Mouse (Mus musculus) hindbrain, embryonic 15.5 days (tissue): ENCODE measurements around the gene Plg. TPM values are rescaled to one million over a fixed set of nuclear protein-coding genes. Genes with fewer than 3 reads are reported as not detected.

Experiments
- ATAC-seq: fragments of 200-750 bp; cut with Nextera tagmentation; 2 replicates; pipeline ENCODE4 v1.8.0; 2017; ENCODE audit warnings: low read depth, moderate number of reproducible peaks, moderate TSS enrichment; ENCODE audit not compliant: low FRiP score
- H3K27ac ChIP-seq: fragments of 300-500 bp; sonication (generic); replicated peaks from 2 replicates; pipeline ENCODE4 v1.5.1; 2015; ENCODE audit warnings: mild to moderate bottlenecking, inconsistent platforms
- H3K27me3 ChIP-seq: fragments of 300-500 bp; sonication (generic); 2 replicates; pipeline ENCODE4 v1.6.1; 2015; ENCODE audit warnings: control low read depth, inconsistent platforms
- H3K36me3 ChIP-seq: fragments of 300-500 bp; sonication (generic); 2 replicates; pipeline ENCODE4 v1.6.1; 2015; ENCODE audit warnings: control low read depth, inconsistent platforms
- H3K4me1 ChIP-seq: fragments of 300-500 bp; sonication (generic); replicated peaks from 2 replicates; pipeline ENCODE4 v1.6.1; 2015; ENCODE audit warnings: control low read depth, inconsistent platforms
- H3K4me2 ChIP-seq: fragments of 300-500 bp; sonication (generic); 2 replicates; pipeline ENCODE4 v1.6.1; 2015; ENCODE audit warnings: moderate library complexity, mild to moderate bottlenecking, inconsistent platforms
- H3K4me3 ChIP-seq: fragments of 300-500 bp; sonication (generic); 2 replicates; pipeline ENCODE4 v1.5.1; 2015; ENCODE audit warnings: mild to moderate bottlenecking, inconsistent platforms
- H3K9ac ChIP-seq: fragments of 300-500 bp; sonication (generic); 2 replicates; pipeline ENCODE4 v1.6.1; 2015; ENCODE audit warnings: inconsistent platforms
- H3K9me3 ChIP-seq: fragments of 300-500 bp; sonication (generic); 2 replicates; pipeline ENCODE4 v1.6.1; 2016; ENCODE audit warnings: control low read depth, inconsistent platforms
- WGBS: fragments of 180-500 bp; shearing (Covaris S2); methylation state at CpG from one replicate; pipeline ENCODE4 v1.1.7; 2015; 5-methylcytosine and 5-hydroxymethylcytosine counted together
- polyA plus RNA-seq: library from polyadenylated mRNA; unstranded; fragments of >200 nt; fragmentation: Nextera tagmentation; extraction: Ambion mirVana; gene quantifications from 2 replicates; pipeline ENCODE4 v1.2.1, GENCODE M21; 2015

Plg gene
- polyA plus RNA-seq, 1 experiment from 2014 or later = 0.12 TPM

GRCm38 (mm10) chr17:12468745-12469144 is 90.3 kb downstream of the Plg start:
- H3K4me3 ChIP-seq = no peak overlapping the region
- 81% methylated on average over 5 of the region's 5 CpGs for WGBS
- no peak overlapping the region for H3K27ac ChIP-seq
- no peaks in the 10 kb centered on the region for H3K36me3 ChIP-seq
- no peaks in the 10 kb centered on the region for H3K4me1 ChIP-seq
- no peak overlapping the region for H3K9ac ChIP-seq
- H3K4me2 ChIP-seq = no peak overlapping the region
- H3K27me3 ChIP-seq = no peaks in the 10 kb centered on the region
- H3K9me3 ChIP-seq = no peaks in the 10 kb centered on the region
- no peak for ATAC-seq

Other genes with a start within 250 kb of the Plg start
- 41.4 and 43.2 TPM in 2 replicates for gene Map3k4, start 59.8 kb upstream of the Plg start, polyA plus RNA-seq
- 1.1 and 1.7 TPM in 2 replicates for gene Slc22a3, start 129.1 kb downstream of the Plg start, polyA plus RNA-seq
- 1.5 and 2.8 TPM in 2 replicates for gene Slc22a2, start 205.5 kb downstream of the Plg start, polyA plus RNA-seq